Mouse (Mus musculus): ENCODE measurements around the gene Ina.

DNA sequence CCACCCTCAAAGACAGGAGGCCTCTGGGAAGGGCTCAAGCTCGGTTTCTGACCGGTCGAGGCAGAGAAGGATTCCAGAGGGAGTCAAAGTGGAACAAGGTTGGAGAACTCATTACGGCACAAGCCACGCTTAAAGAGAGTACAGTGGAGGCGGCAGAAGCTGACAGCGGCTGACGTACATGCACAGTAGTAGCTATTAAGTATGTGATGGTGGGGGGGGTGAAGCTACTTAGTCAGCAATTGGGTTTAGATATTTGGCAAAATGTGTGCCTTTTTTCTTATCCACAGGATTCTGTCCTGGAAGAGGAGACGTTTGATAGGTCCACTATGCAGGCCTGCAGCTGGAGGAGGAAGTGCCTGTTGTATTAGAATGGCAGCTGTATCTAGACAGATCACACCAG is 42.8 kb upstream of the Ina start:
- no peak for TF ChIP-seq POLR2A (IDR thresholded peaks at IDR 0.05; ENCODE audit: borderline replicate concordance, control insufficient read depth, low read depth, low read length)
- TF ChIP-seq CTCF (IDR thresholded peaks at IDR 0.05; ENCODE audit: control insufficient read depth, insufficient read depth, low read length): no peak

All from bone marrow, adult 2 months (tissue).